Mouse (Mus musculus) CH12.LX (cell line): ENCODE results near the gene Abcb9.

Source experiments
- CHD1 ChIP-seq: IDR thresholded peaks from 2 replicates; pipeline ENCODE4 v1.6.1; 2012; ENCODE audit warnings: low read depth, low read length, improper control_type of control experiment, inconsistent platforms
- CTCF ChIP-seq, 2 experiments: IDR thresholded peaks in 1 of 2; conservative IDR thresholded peaks in 1 of 2; 2 replicates each; pipeline ENCODE4 v1.5.1; 2011 to 2012; ENCODE audit warnings: low read depth in 2 of 2, low read length in 2 of 2, improper control_type of control experiment in 1 of 2, inconsistent platforms in 1 of 2, mild to moderate bottlenecking in 1 of 2, moderate library complexity in 1 of 2
- ELF1 ChIP-seq: IDR thresholded peaks from 2 replicates; pipeline ENCODE4 v1.6.1; 2014; ENCODE audit warnings: low read depth, mild to moderate bottlenecking, inconsistent platforms, low read length, improper control_type of control experiment
- GABPA ChIP-seq: IDR thresholded peaks from 2 replicates; pipeline ENCODE4 v1.6.1; 2012; ENCODE audit warnings: low read depth, low read length, improper control_type of control experiment, inconsistent platforms; ENCODE audit not compliant: insufficient replicate concordance
- JUND ChIP-seq: conservative IDR thresholded peaks from 2 replicates; pipeline ENCODE4 v1.6.1; 2011; ENCODE audit warnings: low read depth, low read length, improper control_type of control experiment
- MAFK ChIP-seq: IDR thresholded peaks from 2 replicates; pipeline ENCODE4 v1.6.1; 2011; ENCODE audit warnings: low read length, improper control_type of control experiment; ENCODE audit not compliant: insufficient replicate concordance
- MAZ ChIP-seq: IDR thresholded peaks from 2 replicates; pipeline ENCODE4 v1.6.1; 2012; ENCODE audit warnings: low read depth, mild to moderate bottlenecking, inconsistent platforms, low read length, improper control_type of control experiment, moderate library complexity
- NELFE ChIP-seq: IDR thresholded peaks from 2 replicates; pipeline ENCODE4 v1.6.1; 2011; ENCODE audit warnings: low read depth, low read length, improper control_type of control experiment
- POLR2A ChIP-seq: IDR thresholded peaks from 2 replicates; pipeline ENCODE4 v1.6.1; 2011; ENCODE audit warnings: low read depth, mild to moderate bottlenecking, improper control_type of control experiment, low read length
- TBP ChIP-seq: conservative IDR thresholded peaks from 2 replicates; pipeline ENCODE4 v1.6.1; 2011; ENCODE audit warnings: low read depth, low read length, improper control_type of control experiment
- TCF12 ChIP-seq: IDR thresholded peaks from 2 replicates; pipeline ENCODE4 v1.6.1; 2014; ENCODE audit warnings: low read depth, mild to moderate bottlenecking, inconsistent platforms, low read length, improper control_type of control experiment

DNA sequence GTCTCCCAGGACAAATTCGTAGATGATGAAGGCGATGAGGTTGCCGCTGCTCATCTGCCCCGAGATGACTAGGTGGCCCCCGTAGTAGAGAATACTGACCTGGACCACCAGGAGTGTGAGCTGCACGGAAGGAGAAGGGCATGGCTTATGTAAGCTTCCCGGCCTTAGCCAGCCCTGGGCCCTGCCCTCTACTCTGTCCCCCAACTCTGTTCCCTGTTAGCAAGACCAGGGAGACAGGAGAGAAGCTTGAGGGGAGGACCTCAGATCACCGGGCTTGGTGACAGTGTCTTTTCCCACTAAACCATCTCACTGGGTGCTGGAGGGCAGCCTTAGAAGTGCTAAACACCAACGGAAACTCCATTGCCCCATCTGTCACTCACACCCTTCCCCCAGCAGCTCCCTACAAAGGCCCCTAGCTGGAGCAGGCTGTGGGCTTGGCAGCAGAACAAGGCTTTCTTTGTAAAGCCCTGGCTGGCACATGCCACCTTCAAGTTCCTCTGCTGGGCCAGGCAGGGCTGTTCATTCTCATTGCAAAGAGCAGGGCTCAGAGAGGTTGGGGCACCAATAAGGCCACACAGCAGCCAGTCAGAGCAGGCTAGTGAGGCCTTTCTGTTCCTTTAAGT lies 16.7 kb downstream of the Abcb9 start:
- no peak for TF ChIP-seq POLR2A
- no peak for TF ChIP-seq CHD1
- no peak for TF ChIP-seq ELF1
- TF ChIP-seq JUND, result no peak
- no peak for TF ChIP-seq CTCF (conservative IDR thresholded peaks at IDR 0.05 in 1 of 2, IDR thresholded peaks at IDR 0.05 in 1 of 2; ENCODE audit: low read depth in 2 of 2, low read length in 2 of 2)
- TF ChIP-seq NELFE, result no peak
- no peak for TF ChIP-seq MAFK
- TF ChIP-seq MAZ, result no peak
- TF ChIP-seq TCF12, result no peak
- no peak for TF ChIP-seq GABPA
- no peak for TF ChIP-seq TBP
